ENCODE assay signal across 15 mouse cellular contexts in the genomic region with DNA sequence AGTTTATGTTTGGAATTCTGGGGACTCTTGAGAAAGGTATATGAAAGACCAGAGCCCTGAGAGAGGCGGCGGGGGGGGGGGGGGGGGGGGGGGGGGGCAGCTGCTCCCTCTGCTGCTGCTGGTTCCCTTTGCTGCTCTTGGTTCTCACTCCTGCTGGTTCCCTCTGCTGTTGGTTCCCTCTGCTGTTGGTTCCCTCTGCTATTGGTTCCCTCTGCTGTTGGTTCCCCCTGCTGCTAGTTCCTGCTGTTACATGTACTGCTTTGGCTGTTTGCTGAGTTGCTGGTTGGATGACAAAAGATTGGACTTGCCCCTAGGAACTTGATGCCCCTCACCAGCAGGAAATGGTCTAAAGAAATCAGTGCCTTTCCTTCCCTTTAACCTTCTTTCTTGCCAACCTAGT.
DNase-seq lines count a peak whose midpoint lies in the region; ATAC-seq and TF ChIP-seq lines count a peak whose summit lies in the region.
"Had no signal": no experiment of that assay in that cellular context is flagged by ENCODE, and none has a peak within 500 bp of the region (broad histone marks: within the 10 kb centered on the region; RNA-seq: fewer than 3 reads in every experiment).

No protein-coding gene starts in this region.

- ATAC-seq in forebrain, postnatal 0 days: peak; percentile 59; the same call in 1 of the 2 replicates
- no peak for ATAC-seq in forebrain, embryonic 11.5 days (replicated peaks; ENCODE audit: low FRiP score)
- ATAC-seq in midbrain, embryonic 11.5 days (ENCODE audit: low FRiP score): no peak
- ATAC-seq in midbrain, embryonic 14.5 days (ENCODE audit: low FRiP score, low TSS enrichment): no peak
- ATAC-seq in monocyte, adult 5-6 weeks (replicated peaks; ENCODE audit: insufficient number of reproducible peaks, low FRiP score, low TSS enrichment, poor library complexity, severe bottlenecking): peak; percentile 84
- ATAC-seq: forebrain, embryonic 15.5 days; midbrain, embryonic 15.5 days had no signal

- DNase-seq in forebrain, postnatal 0 days: no peak
- DNase-seq in forebrain, embryonic 11.5 days (ENCODE audit: low spot score): no peak
- DNase-seq in midbrain, embryonic 11.5 days (ENCODE audit: low spot score, missing footprints): peak; percentile 69
- DNase-seq in midbrain, embryonic 14.5 days: no peak
- DNase-seq in R1 (ENCODE audit: low read depth, low spot score): peak; percentile 77
- no peak for DNase-seq in left cerebral cortex, adult 18-20 months (ENCODE audit: low spot score in 2 of 2)
- no peak for DNase-seq in cerebellum, postnatal 4 days (ENCODE audit: low spot score in 2 of 2)
- DNase-seq: cerebellum, adult 11-12 months; kidney, adult 9 months; layer of hippocampus, adult 9-11 months; thymus, adult 18-20 months had no signal

- no peak overlapping the region for H3K4me2 ChIP-seq in forebrain, postnatal 0 days (ENCODE audit: low read depth)
- H3K4me2 ChIP-seq in forebrain, embryonic 11.5 days (ENCODE audit: low read depth, low read length, severe bottlenecking): no peak overlapping the region
- H3K4me2 ChIP-seq in midbrain, embryonic 11.5 days: no peak overlapping the region
- H3K4me2 ChIP-seq in midbrain, embryonic 14.5 days (ENCODE audit: low read length): no peak overlapping the region
- H3K4me2 ChIP-seq: embryonic facial prominence, embryonic 13.5 days; forebrain, embryonic 15.5 days; midbrain, embryonic 15.5 days had no signal

- no peaks in the 10 kb centered on the region for H3K27me3 ChIP-seq in forebrain, postnatal 0 days (ENCODE audit: insufficient read depth, low read length)
- no peaks in the 10 kb centered on the region for H3K27me3 ChIP-seq in forebrain, embryonic 11.5 days (ENCODE audit: control insufficient read depth, insufficient read depth, low read length)
- H3K27me3 ChIP-seq in midbrain, embryonic 11.5 days (ENCODE audit: control insufficient read depth, insufficient read depth, low read length): no peaks in the 10 kb centered on the region
- no peaks in the 10 kb centered on the region for H3K27me3 ChIP-seq in midbrain, embryonic 14.5 days (ENCODE audit: control insufficient read depth, insufficient read depth, low read length)
- H3K27me3 ChIP-seq: embryonic facial prominence, embryonic 13.5 days; forebrain, embryonic 15.5 days; midbrain, embryonic 15.5 days had no signal

- no peak overlapping the region for H3K9ac ChIP-seq in forebrain, postnatal 0 days
- H3K9ac ChIP-seq in forebrain, embryonic 11.5 days (ENCODE audit: low read length): no peak overlapping the region
- no peak overlapping the region for H3K9ac ChIP-seq in midbrain, embryonic 11.5 days (ENCODE audit: low read length)
- H3K9ac ChIP-seq in midbrain, embryonic 14.5 days (replicated peaks; ENCODE audit: low read length): no peak overlapping the region
- H3K9ac ChIP-seq: embryonic facial prominence, embryonic 13.5 days; forebrain, embryonic 15.5 days; midbrain, embryonic 15.5 days had no signal

- WGBS in forebrain, postnatal 0 days: no CpG with 5 or more reads among the region's 2 CpGs
- WGBS in forebrain, embryonic 11.5 days: no CpG with 5 or more reads among the region's 2 CpGs
- 18% methylated on average over 2 of the region's 2 CpGs for WGBS in midbrain, embryonic 11.5 days
- WGBS in midbrain, embryonic 14.5 days: 40% methylated on average over 1 of the region's 2 CpGs

- TF ChIP-seq CTCF in forebrain, postnatal 0 days (IDR thresholded peaks at IDR 0.05; ENCODE audit: low read depth): peak; percentile 55

- H3K4me3 ChIP-seq in forebrain, postnatal 0 days (ENCODE audit: low read depth, low read length): no peak overlapping the region
- no peak overlapping the region for H3K4me3 ChIP-seq in forebrain, embryonic 11.5 days (ENCODE audit: low read depth, low read length)
- no peak overlapping the region for H3K4me3 ChIP-seq in midbrain, embryonic 11.5 days (ENCODE audit: low read depth, low read length)
- no peak overlapping the region for H3K4me3 ChIP-seq in midbrain, embryonic 14.5 days (replicated peaks; ENCODE audit: low read depth, low read length)
- H3K4me3 ChIP-seq: embryonic facial prominence, embryonic 13.5 days; forebrain, embryonic 15.5 days; midbrain, embryonic 15.5 days had no signal

- H3K36me3 ChIP-seq in forebrain, postnatal 0 days (ENCODE audit: insufficient read depth): no peaks in the 10 kb centered on the region
- no peaks in the 10 kb centered on the region for H3K36me3 ChIP-seq in forebrain, embryonic 11.5 days (ENCODE audit: control insufficient read depth, insufficient read depth, low read length)
- no peaks in the 10 kb centered on the region for H3K36me3 ChIP-seq in midbrain, embryonic 11.5 days (ENCODE audit: control insufficient read depth, insufficient read depth, low read length)
- H3K36me3 ChIP-seq in midbrain, embryonic 14.5 days (ENCODE audit: control insufficient read depth, insufficient read depth, low read length): no peaks in the 10 kb centered on the region
- H3K36me3 ChIP-seq: embryonic facial prominence, embryonic 13.5 days; forebrain, embryonic 15.5 days; midbrain, embryonic 15.5 days had no signal

- H3K4me1 ChIP-seq in forebrain, postnatal 0 days (ENCODE audit: insufficient read depth): 0 out of 2 replicates have a peak, but pooled peaks cover 6% of the 10 kb centered on the region
- no peaks in the 10 kb centered on the region for H3K4me1 ChIP-seq in forebrain, embryonic 11.5 days (replicated peaks; ENCODE audit: control insufficient read depth, insufficient read depth, low read length)
- no peaks in the 10 kb centered on the region; the same call in 1 of the 2 replicates for H3K4me1 ChIP-seq in midbrain, embryonic 11.5 days (ENCODE audit: control insufficient read depth, insufficient read depth, low read length)
- no peaks in the 10 kb centered on the region for H3K4me1 ChIP-seq in midbrain, embryonic 14.5 days (ENCODE audit: control insufficient read depth, insufficient read depth, low read length)
- H3K4me1 ChIP-seq: midbrain, embryonic 15.5 days had no signal

- H3K27ac ChIP-seq in forebrain, postnatal 0 days (ENCODE audit: low read depth, low read length): no peak overlapping the region
- H3K27ac ChIP-seq in forebrain, embryonic 11.5 days (ENCODE audit: low read depth, low read length): no peak overlapping the region
- H3K27ac ChIP-seq in midbrain, embryonic 11.5 days (ENCODE audit: low read depth, low read length): no peak overlapping the region
- no peak overlapping the region for H3K27ac ChIP-seq in midbrain, embryonic 14.5 days (replicated peaks; ENCODE audit: low read depth, low read length)
- H3K27ac ChIP-seq: embryonic facial prominence, embryonic 13.5 days; forebrain, embryonic 15.5 days; midbrain, embryonic 15.5 days had no signal

- H3K9me3 ChIP-seq in forebrain, postnatal 0 days (ENCODE audit: low read length): no peaks in the 10 kb centered on the region
- H3K9me3 ChIP-seq in forebrain, embryonic 11.5 days (ENCODE audit: control insufficient read depth, low read length): no peaks in the 10 kb centered on the region
- H3K9me3 ChIP-seq in midbrain, embryonic 11.5 days (ENCODE audit: control insufficient read depth, low read length): no peaks in the 10 kb centered on the region
- H3K9me3 ChIP-seq in midbrain, embryonic 14.5 days (ENCODE audit: control insufficient read depth, low read length): no peaks in the 10 kb centered on the region
- H3K9me3 ChIP-seq: forebrain, embryonic 15.5 days; midbrain, embryonic 15.5 days had no signal

Comparison
In these comparisons a context has a peak if more than half of its experiments do, and no peak if none do; other contexts are left out.
1. ATAC-seq: peak in forebrain, postnatal 0 days (single experiment) and monocyte, adult 5-6 weeks (single experiment); none in forebrain, embryonic 11.5 days (single experiment), midbrain, embryonic 11.5 days (single experiment) and midbrain, embryonic 14.5 days (single experiment).
2. DNase-seq: peak in midbrain, embryonic 11.5 days (single experiment) and R1 (single experiment); none in forebrain, postnatal 0 days (single experiment), forebrain, embryonic 11.5 days (single experiment), midbrain, embryonic 14.5 days (single experiment), left cerebral cortex, adult 18-20 months (0 of 2) and cerebellum, postnatal 4 days (0 of 2).